Mouse (Mus musculus) kidney, embryonic 16.5 days (tissue): ENCODE results near the gene Olfr743. TPM values are rescaled to one million over a fixed set of nuclear protein-coding genes. Genes with fewer than 3 reads are reported as not detected.
"Not testable (repeated sequence)": the region's sequence is repeated elsewhere in the genome, so short reads cannot be mapped to it uniquely, and the experiment has no call there.

Experiments
- ATAC-seq: fragments of 200-750 bp; cut with Nextera tagmentation; 2 replicates; pipeline ENCODE4 v1.8.0; 2017; ENCODE audit warnings: moderate TSS enrichment; ENCODE audit not compliant: low FRiP score, low TSS enrichment
- H3K27ac ChIP-seq: fragments of 300-500 bp; sonication (generic); 2 replicates; pipeline ENCODE4 v1.5.1; 2014; ENCODE audit warnings: low read length
- H3K27me3 ChIP-seq: fragments of 300-500 bp; sonication (generic); 2 replicates; pipeline ENCODE4 v1.6.1; 2014; ENCODE audit warnings: low read length, control low read depth, mixed read lengths; ENCODE audit not compliant: insufficient read depth
- H3K36me3 ChIP-seq: fragments of 300-500 bp; sonication (generic); 2 replicates; pipeline ENCODE4 v1.6.1; 2014; ENCODE audit warnings: low read length, control low read depth, mixed read lengths; ENCODE audit not compliant: insufficient read depth
- H3K4me1 ChIP-seq: fragments of 300-500 bp; sonication (generic); 2 replicates; pipeline ENCODE4 v1.6.1; 2014; ENCODE audit warnings: low read length, control low read depth, mixed read lengths; ENCODE audit not compliant: insufficient read depth
- H3K4me2 ChIP-seq: fragments of 300-500 bp; sonication (generic); replicated peaks from 2 replicates; pipeline ENCODE4 v1.6.1; 2014; ENCODE audit warnings: low read depth, low read length
- H3K4me3 ChIP-seq: fragments of 300-500 bp; sonication (generic); 2 replicates; pipeline ENCODE4 v1.5.1; 2014; ENCODE audit warnings: mild to moderate bottlenecking, low read length
- H3K9ac ChIP-seq: fragments of 300-500 bp; sonication (generic); replicated peaks from 2 replicates; pipeline ENCODE4 v1.6.1; 2014; ENCODE audit warnings: low read length
- H3K9me3 ChIP-seq: fragments of 300-500 bp; sonication (generic); 2 replicates; pipeline ENCODE4 v1.6.1; 2016; ENCODE audit warnings: low read length, control low read depth
- WGBS: fragments of 180-500 bp; shearing (Covaris S2); extraction: QIAGEN DNeasy Blood & Tissue Kit; methylation state at CpG from one replicate; pipeline ENCODE4 v1.1.7; 2014; 5-methylcytosine and 5-hydroxymethylcytosine counted together
- polyA plus RNA-seq: library from polyadenylated mRNA; unstranded; fragments of >200 nt; fragmentation: Nextera tagmentation; extraction: Ambion mirVana; gene quantifications from 2 replicates; pipeline ENCODE4 v1.2.1, GENCODE M21; 2015

The Olfr743 gene
- polyA plus RNA-seq = not detected in 2 replicates

DNA sequence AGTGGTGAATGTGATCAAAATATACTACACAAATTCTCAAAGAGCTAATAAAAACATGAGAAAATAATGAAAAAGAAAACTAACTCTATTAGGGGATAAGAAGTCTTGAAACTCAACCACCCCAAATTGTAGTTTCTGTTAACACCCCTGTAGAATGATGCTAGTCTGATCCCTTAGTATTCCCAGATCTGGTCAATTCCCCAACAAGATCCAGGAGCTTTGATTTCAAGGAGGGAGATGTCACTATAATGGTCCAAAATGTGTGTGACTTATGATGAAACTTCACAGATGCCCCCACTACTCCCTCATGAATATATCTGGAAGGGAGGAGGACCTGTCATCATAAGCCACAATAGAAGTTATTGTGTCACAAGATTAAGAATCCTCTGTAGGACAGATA is at the start of gene Olfr743:
TSS of gene Olfr743 (plus strand) at position 301 of the 400 bp plus-strand sequence.
- H3K9ac ChIP-seq = no peak within 1 kb of the TSS
- no peaks in the 10 kb centered on the region for H3K36me3 ChIP-seq
- no peaks in the 10 kb centered on the region for H3K4me1 ChIP-seq
- no peaks in the 10 kb centered on the region for H3K27me3 ChIP-seq
- no peak within 1 kb of the TSS for H3K4me3 ChIP-seq
- no peaks in the 10 kb centered on the region for H3K9me3 ChIP-seq
- no peak for ATAC-seq
- no peak within 1 kb of the TSS for H3K27ac ChIP-seq
- H3K4me2 ChIP-seq = no peak within 1 kb of the TSS

DNA sequence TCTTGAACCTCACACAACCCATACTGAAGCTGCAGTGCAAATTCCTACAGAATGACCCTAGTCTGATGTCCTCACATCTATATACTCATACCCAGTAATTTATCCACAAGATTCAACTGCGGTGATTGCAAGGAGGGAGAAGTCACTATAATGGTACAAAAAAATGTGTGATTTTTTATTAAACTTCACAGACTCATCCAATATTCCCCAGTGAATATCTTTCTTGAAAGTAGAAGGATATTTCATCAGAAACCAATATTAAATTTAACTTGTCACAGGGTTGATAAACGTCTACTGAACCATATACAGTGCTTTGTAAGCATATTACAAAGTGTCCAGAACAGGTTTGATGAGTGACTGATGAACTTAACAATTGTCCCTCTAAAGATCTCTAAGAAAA is 49.2 kb upstream of the Olfr743 start, which contains the start of gene Olfr741:
TSS of gene Olfr741 (plus strand) at position 301 of the 400 bp plus-strand sequence.
- H3K9me3 ChIP-seq = no peaks in the 10 kb centered on the region
- 71% methylated on average over 2 of the region's 2 CpGs for WGBS

DNA sequence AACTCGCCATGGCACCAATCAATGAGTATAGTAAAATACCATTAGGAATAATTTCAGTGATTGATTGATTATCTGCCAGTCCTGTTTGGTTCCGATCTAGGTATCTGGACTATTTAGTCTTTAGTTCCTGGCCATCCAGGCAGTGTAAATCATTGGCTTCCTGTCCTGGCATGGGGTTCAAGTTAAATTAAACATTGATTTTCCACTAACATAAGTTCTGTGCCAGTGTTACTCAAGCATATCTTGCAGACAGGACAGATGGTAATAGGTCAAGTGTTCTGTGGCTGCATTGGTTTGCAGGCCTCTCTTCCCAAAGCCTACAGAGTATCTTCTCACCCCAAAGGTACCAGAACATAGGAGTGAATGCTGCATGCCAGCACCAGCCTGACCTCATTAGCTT is 43.2 kb upstream of the Olfr743 start:
- H3K4me1 ChIP-seq = no peaks in the 10 kb centered on the region
- ATAC-seq = no peak
- H3K27ac ChIP-seq = no peak overlapping the region
- H3K9ac ChIP-seq = no peak overlapping the region
- no peak overlapping the region for H3K4me3 ChIP-seq
- no peak overlapping the region for H3K4me2 ChIP-seq
- H3K27me3 ChIP-seq = no peaks in the 10 kb centered on the region
- 66% methylated on average over 2 of the region's 2 CpGs for WGBS
- H3K36me3 ChIP-seq = no peaks in the 10 kb centered on the region
- H3K9me3 ChIP-seq = no peaks in the 10 kb centered on the region

More for the DNA sequence above, 49.2 kb upstream of the Olfr743 start, which contains the start of gene Olfr741:
- no peaks in the 10 kb centered on the region for H3K4me1 ChIP-seq
- H3K27ac ChIP-seq = no peak within 1 kb of the TSS
- H3K4me2 ChIP-seq = no peak within 1 kb of the TSS
- H3K36me3 ChIP-seq = no peaks in the 10 kb centered on the region
- H3K27me3 ChIP-seq = no peaks in the 10 kb centered on the region
- H3K9ac ChIP-seq = no peak within 1 kb of the TSS
- H3K4me3 ChIP-seq = no peak within 1 kb of the TSS
- no peak for ATAC-seq

DNA sequence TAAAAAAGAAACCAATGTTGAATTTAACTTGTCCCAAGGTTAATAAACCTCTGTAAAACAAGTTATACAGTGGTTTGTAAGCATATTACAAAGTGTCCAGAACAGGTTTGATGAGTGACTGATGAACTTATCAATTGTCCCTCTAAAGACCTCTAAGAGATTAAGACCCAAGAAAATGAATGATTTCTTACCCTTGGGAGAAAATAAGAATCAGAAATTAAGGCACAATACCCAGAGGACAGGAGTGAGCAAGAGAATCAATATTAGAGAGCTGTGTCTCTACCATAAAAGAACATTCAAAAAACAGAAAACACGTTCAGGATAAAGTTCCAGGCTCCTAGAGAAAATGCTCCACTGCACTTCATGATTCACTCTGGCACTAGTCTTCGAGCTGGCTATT is 18.3 kb upstream of the Olfr743 start, which contains the start of gene Olfr742:
TSS of gene Olfr742 (plus strand) at position 301 of the 400 bp plus-strand sequence.
- Histone ChIP-seq H3K36me3 (no peaks in the 10 kb centered on the region), H3K4me1 (no peaks in the 10 kb centered on the region), H3K4me3 (no peak within 1 kb of the TSS), H3K9me3 (no peaks in the 10 kb centered on the region), H3K9ac (no peak within 1 kb of the TSS), H3K27me3 (no peaks in the 10 kb centered on the region), H3K27ac (no peak within 1 kb of the TSS), H3K4me2 (no peak within 1 kb of the TSS)
- ATAC-seq = no peak
- WGBS = 53% methylated on average over 2 of the region's 2 CpGs

DNA sequence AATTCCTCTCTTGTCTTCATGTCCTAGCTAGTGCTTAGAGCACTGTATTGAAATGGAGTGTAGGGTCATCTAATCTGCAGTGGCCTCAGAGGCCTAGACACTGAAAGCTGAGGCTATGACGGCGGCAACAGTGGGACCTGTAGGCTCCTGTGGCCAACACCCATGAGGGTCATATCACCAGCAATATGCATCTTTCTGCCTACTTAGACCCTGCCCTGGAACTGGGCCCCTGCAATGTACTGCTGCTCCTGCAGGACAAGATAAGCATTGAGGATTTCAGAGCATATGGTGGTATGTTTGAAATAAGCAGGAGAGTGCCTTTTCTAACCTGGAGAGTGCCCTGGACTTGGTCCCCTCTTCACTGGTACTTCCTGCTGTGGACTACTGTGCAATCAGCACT is 31.1 kb downstream of the Olfr743 start:
- no peak for ATAC-seq
- no peak overlapping the region for H3K9ac ChIP-seq
- H3K36me3 ChIP-seq = no peaks in the 10 kb centered on the region
- 91% methylated on average over 2 of the region's 2 CpGs for WGBS
- no peaks in the 10 kb centered on the region for H3K9me3 ChIP-seq
- no peaks in the 10 kb centered on the region for H3K27me3 ChIP-seq
- H3K4me1 ChIP-seq = no peaks in the 10 kb centered on the region
- H3K4me2 ChIP-seq = no peak overlapping the region
- H3K4me3 ChIP-seq = no peak overlapping the region
- H3K27ac ChIP-seq = no peak overlapping the region

DNA sequence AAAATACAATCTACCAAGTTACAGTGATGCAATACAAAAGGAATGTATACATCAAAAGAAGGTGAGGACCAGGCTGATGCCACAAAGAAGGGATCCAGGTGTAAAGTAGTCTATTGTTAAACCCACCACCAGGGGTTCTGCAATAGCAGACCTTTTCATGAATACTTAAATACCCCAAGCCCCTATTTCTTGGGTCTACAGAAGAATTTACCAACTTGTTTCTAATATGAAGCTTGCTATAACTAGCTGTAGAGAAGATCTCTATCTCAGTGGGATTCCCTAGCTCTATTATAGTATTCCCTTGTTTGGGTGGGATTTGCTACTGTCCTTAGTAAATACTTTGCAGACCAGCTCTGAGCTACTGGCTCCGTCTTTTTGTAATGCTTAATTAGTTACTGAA is 51.4 kb downstream of the Olfr743 start:
- not testable (repeated sequence) for H3K4me2 ChIP-seq, H3K36me3 ChIP-seq, H3K27ac ChIP-seq, H3K9ac ChIP-seq, H3K4me1 ChIP-seq, H3K27me3 ChIP-seq, ATAC-seq, H3K4me3 ChIP-seq, H3K9me3 ChIP-seq
- 67% methylated on average over 1 of the region's 1 CpGs for WGBS

Other genes with a start within 250 kb of the Olfr743 start
- not detected in 2 replicates for gene Olfr732, start 237.6 kb upstream of the Olfr743 start, polyA plus RNA-seq
- not detected in 2 replicates for gene Olfr733, start 220.3 kb upstream of the Olfr743 start, polyA plus RNA-seq
- not detected in 2 replicates for gene Olfr734, start 195.1 kb upstream of the Olfr743 start, polyA plus RNA-seq
- not detected in 2 replicates for gene Olfr735, start 173.0 kb upstream of the Olfr743 start, polyA plus RNA-seq
- not detected in 2 replicates for gene Tlr11, start 163.9 kb upstream of the Olfr743 start, polyA plus RNA-seq
- gene Olfr736, start 140.7 kb upstream of the Olfr743 start, polyA plus RNA-seq = not detected in 2 replicates
- not detected in 2 replicates for gene Olfr738, start 114.3 kb upstream of the Olfr743 start, polyA plus RNA-seq
- gene Olfr739, start 103.2 kb upstream of the Olfr743 start, polyA plus RNA-seq = not detected in 2 replicates
- gene Olfr740, start 76.3 kb upstream of the Olfr743 start, polyA plus RNA-seq = not detected in 2 replicates
- not detected in 2 replicates for gene Olfr741, start 49.1 kb upstream of the Olfr743 start, polyA plus RNA-seq
- gene Olfr742, start 18.2 kb upstream of the Olfr743 start, polyA plus RNA-seq = not detected in 2 replicates
- not detected in 2 replicates for gene Olfr744, start 93.0 kb downstream of the Olfr743 start, polyA plus RNA-seq
- gene Olfr745, start 117.5 kb downstream of the Olfr743 start, polyA plus RNA-seq = not detected in 2 replicates
- not detected in 2 replicates for gene Olfr746, start 125.2 kb downstream of the Olfr743 start, polyA plus RNA-seq
- gene Olfr747, start 171.4 kb downstream of the Olfr743 start, polyA plus RNA-seq = not detected in 2 replicates
- not detected in 2 replicates for gene Olfr748, start 185.5 kb downstream of the Olfr743 start, polyA plus RNA-seq
- not detected in 2 replicates for gene Olfr749, start 223.3 kb downstream of the Olfr743 start, polyA plus RNA-seq